Mouse (Mus musculus) thymus, adult 18-20 months (tissue): ENCODE results near the gene Uhrf1.

Experiments used
- DNase-seq, 2 experiments: peaks; one replicate each; pipeline ENCODE4 v3.0.0; 2022; ENCODE audit warnings: mixed read lengths in 2 of 2

Gene Uhrf1

GRCm38 (mm10) chr17:56276643-56277566, 26.2 kb upstream of the Uhrf1 start, which contains the start of gene Ticam1:
Gene Ticam1, minus strand, starts transcription at chr17:56276786.
- DNase-seq: peak; percentile 67 to 81

DNA sequence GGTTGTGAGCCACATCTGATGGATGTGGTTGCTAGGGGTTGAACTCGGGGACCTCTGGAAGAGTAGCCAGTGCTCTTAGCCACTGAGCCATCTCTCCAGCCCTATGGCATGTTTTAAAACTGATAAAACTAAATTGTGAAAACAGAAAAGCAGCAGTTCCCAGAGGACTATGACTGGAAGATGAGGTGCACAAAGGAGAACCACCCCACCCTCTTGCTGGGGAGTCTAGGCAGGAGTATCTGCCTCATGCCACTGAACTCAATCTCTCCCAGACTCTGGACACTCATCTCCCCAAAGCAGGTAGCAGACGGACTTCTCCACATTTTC, 25.6 kb upstream of the Uhrf1 start:
- DNase-seq: no peak

GRCm38 (mm10) chr17:56278340-56278739, 24.8 kb upstream of the Uhrf1 start:
- no peak for DNase-seq

- DNase-seq: no peak
Measured at GRCm38 (mm10) chr17:56279481-56280155, 23.5 kb upstream of the Uhrf1 start.

DNA sequence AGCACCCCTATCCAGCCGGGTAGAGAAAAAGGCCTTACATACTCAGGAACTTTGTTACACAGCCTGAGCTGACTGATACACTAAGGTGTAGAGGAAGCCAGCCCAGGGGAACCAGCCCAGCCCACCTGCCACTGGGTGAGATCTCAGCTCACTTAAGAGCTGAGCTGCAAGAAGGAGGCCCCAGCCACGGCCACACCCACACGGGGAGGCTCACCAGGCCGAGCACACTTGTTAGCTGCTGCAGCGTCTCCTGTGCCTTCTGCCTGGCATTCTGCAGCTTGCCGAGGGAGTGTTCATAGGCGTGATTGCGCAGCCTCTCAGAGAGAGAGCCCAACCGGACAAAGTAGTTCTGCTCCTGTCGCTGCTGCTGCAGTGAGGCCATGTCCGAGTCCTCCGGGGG, 21.9 kb upstream of the Uhrf1 start:
- DNase-seq: no peak

- DNase-seq: no peak
Measured at GRCm38 (mm10) chr17:56282802-56283201, 20.3 kb upstream of the Uhrf1 start.

GRCm38 (mm10) chr17:56283316-56283715, 19.8 kb upstream of the Uhrf1 start:
- DNase-seq: no peak

DNA sequence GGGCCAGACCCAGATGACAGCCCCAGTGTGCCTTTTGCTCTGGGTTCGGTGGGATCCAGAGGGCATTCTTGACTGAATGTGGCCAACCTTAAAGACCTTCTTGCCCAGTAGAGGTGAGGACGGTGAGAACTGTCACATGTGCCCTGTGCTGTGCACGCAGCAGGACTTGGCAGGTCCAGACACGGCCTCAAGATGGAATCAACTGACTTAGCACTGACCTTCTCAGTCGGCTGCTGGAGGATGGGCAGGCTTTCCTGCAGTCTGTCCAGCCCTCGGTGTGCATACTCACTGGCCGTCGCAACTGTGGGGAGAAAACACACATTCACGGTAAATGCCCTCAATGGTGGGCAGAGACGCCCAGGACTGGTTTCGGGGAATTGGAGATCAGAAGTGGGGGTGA, 17.1 kb upstream of the Uhrf1 start:
- DNase-seq: no peak

GRCm38 (mm10) chr17:56287830-56288229, 15.3 kb upstream of the Uhrf1 start:
- no peak for DNase-seq

GRCm38 (mm10) chr17:56288866-56289265, 14.3 kb upstream of the Uhrf1 start:
- DNase-seq: no peak

GRCm38 (mm10) chr17:56289371-56290331, 13.5 kb upstream of the Uhrf1 start:
- peak in 1 of 2 experiments; percentile 47 for DNase-seq

- DNase-seq: peak; percentile 88 to 92
Measured at GRCm38 (mm10) chr17:56290388-56291170, 12.5 kb upstream of the Uhrf1 start.

GRCm38 (mm10) chr17:56291171-56291511, 12.0 kb upstream of the Uhrf1 start:
- peak; percentile 93 to 95 for DNase-seq

DNA sequence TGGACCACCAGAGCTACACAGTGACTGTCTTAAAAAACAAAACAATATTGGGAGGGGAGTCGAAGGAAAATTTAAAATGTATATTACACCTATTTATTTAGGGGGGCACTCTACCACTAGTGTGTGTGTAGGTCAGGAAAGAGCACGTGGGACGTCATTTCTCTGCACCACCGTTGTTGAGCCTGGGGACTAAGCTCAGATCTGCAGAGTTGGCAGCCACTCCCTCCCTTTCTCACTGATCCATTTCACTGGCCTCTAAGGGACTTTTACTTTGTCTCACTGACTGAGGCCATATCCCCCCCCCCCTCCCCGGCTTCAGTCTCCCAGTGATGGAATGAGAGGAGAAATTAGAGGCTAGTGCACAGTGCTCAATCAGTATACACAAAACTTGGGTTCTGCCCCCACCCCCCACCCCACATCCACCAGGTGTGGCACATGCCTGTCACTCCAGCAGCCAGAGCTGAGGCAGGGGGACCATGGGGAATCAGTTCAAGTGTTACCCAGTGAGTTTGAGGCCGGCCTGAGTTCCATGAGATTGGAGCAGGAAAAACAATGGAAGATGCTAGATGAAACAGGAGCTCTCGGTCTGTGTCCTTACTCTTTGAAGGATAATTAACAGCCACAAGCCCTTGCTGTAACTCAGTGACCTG, 11.2 kb upstream of the Uhrf1 start:
- DNase-seq: peak in 1 of 2 experiments; percentile 50

DNA sequence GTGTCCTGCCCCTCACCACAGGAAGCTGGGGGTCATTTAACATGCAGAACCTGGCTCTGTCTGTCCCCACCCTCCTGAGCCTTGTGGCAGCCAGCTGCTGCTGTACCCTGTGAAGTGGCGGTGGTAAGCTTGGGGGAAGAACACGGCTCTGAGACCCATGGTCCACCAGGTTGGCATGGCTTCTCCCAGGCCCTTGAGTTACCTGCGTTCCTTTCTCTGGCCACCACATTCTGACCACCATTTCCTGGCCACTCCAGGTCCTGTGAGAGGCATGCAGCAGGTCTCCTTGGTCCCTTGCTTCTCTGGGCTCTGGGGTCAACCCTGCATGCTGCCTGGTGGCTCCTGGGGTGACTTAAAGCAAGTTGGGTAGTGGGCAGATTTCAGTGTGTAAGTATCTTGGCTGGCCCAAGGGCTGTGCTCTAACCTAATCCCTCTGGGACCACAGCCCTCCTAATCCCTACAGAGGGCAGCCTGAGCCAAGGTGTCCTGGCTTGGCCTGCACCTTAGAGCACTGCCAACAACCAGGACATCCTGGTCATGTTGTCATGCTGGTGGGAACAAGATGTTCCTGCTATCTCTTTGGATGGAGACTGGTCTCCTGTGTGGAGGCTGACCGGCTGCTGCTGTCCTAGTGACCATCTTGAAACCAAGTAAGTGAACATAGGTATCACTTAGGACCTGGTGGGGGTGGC, 10.4 kb upstream of the Uhrf1 start, which contains the start of gene Plin3:
TSS of gene Plin3 (minus strand) at position 343 of the 692 bp plus-strand sequence.
- peak in 1 of 2 experiments; percentile 57 for DNase-seq

- DNase-seq: peak; percentile 80 to 88
Measured at GRCm38 (mm10) chr17:56293291-56293690, 9.8 kb upstream of the Uhrf1 start.

- DNase-seq: no peak
Measured at GRCm38 (mm10) chr17:56294241-56294640, 8.9 kb upstream of the Uhrf1 start.

- peak in 1 of 2 experiments; percentile 48 for DNase-seq
Measured at GRCm38 (mm10) chr17:56296201-56296600, 6.9 kb upstream of the Uhrf1 start.

GRCm38 (mm10) chr17:56298238-56298637, 4.9 kb upstream of the Uhrf1 start:
- DNase-seq: no peak

DNA sequence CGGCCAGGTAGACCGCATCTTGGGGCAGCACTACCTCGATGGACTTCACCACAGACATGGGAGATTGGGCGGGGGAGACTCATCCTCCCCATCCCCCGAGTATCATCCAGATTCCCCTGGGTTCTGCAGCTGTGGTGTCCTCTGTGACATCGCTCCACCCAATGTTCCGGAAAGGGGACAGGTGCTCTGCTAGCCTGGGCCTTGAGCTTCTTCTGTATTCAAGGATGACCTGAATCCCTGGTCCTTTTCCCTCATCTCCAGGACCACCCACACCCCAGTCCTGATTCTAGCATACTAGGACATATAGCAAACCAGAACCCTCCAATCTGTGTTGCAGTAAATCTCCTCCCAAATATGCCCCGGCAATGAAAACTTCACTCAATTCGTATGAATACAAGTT, 2.9 kb upstream of the Uhrf1 start, which contains the start of gene Arrdc5:
TSS of gene Arrdc5 (minus strand) at position 101 of the 400 bp plus-strand sequence.
- DNase-seq: no peak
